Mouse (Mus musculus) lung, postnatal 0 days (tissue): ENCODE measurements around the gene Irx4.

ENCODE experiments used
- CTCF ChIP-seq: IDR thresholded peaks from 2 replicates; pipeline ENCODE4 v1.5.1; 2016; ENCODE audit warnings: antibody characterized with exemption, mild to moderate bottlenecking
- EP300 ChIP-seq: IDR thresholded peaks from 2 replicates; pipeline ENCODE4 v1.6.1; 2016; ENCODE audit warnings: antibody characterized with exemption, mild to moderate bottlenecking, control low read depth

- TF ChIP-seq CTCF (no peak), EP300 (no peak)
Measured at GRCm38 (mm10) chr13:73258415-73258814, 1.9 kb upstream of the Irx4 start.
